Comparison of ENCODE assay signal across 19 mouse cellular contexts in genomic region chr16:19005298-19005697, GRCm38 (mm10).
DNase-seq lines count a peak whose midpoint lies in the region; TF ChIP-seq lines count a peak whose summit lies in the region.
"Had no signal": no experiment of that assay in that cellular context is flagged by ENCODE, and none has a peak within 500 bp of the region (broad histone marks: within the 10 kb centered on the region; RNA-seq: fewer than 3 reads in every experiment).

No protein-coding gene starts in this region.

- no peaks in the 10 kb centered on the region for H3K27me3 ChIP-seq in spleen, adult 2 months (ENCODE audit: control insufficient read depth, insufficient read depth, low read length)
- H3K27me3 ChIP-seq in CH12.LX (replicated peaks) = no peaks in the 10 kb centered on the region

- no peak for DNase-seq in spleen, adult 2 months (ENCODE audit: low read depth in 1 of 2, low spot score in 2 of 2)
- no peak for DNase-seq in spleen, postnatal 10 days (ENCODE audit: low spot score in 2 of 2)
- DNase-seq in A20 (ENCODE audit: low read depth, low spot score) (peak; percentile 51), CH12.LX (ENCODE audit: extremely low read depth) (peak; percentile 79)
- DNase-seq in cerebellum, postnatal 4 days (ENCODE audit: low spot score in 2 of 2) = no peak
- no peak for DNase-seq in gastrocnemius, postnatal 25 days
- DNase-seq: adrenal gland, adult 2 months; adrenal gland, adult 8-10 months; adrenal gland, postnatal 10 days; adrenal gland, postnatal 14 days; adrenal gland, postnatal 25 days; adrenal gland, postnatal 36 days; B cell, adult 2 months; cerebellum, adult 11 months; cerebellum, adult 11-12 months; cerebellum, adult 18-20 months; cerebellum, adult 2 months; cerebellum, adult 8-10 months had no signal

- peak overlapping the region; percentile 96 for H3K9ac ChIP-seq in CH12.LX (ENCODE audit: insufficient read depth, low read depth)

- no peak for TF ChIP-seq POLR2A in spleen, adult 2 months (IDR thresholded peaks at IDR 0.05; ENCODE audit: low read depth, low read length)
- TF ChIP-seq POLR2A in CH12.LX (IDR thresholded peaks at IDR 0.05; ENCODE audit: low read depth, low read length) = no peak

- in situ Hi-C loops in CH12.LX (cut with MboI; ENCODE audit: low pct_ligation_motif_present, low pct_unique_long_range_greater_than_20kb, low sequenced_read_pairs) = loop anchor here (5.0 to 10.0 kb wide), 3 partner anchors 60 to 192 kb away; no protein-coding TSS in a partner anchor

- H3K4me2 ChIP-seq in CH12.LX (ENCODE audit: insufficient read depth, low read depth, poor library complexity, severe bottlenecking) = no peak overlapping the region

- peak overlapping the region; percentile 66; the same call in 1 of the 2 replicates for H3K27ac ChIP-seq in spleen, adult 2 months (ENCODE audit: insufficient read depth, low read length)
- H3K27ac ChIP-seq in CH12.LX (ENCODE audit: insufficient read depth, low read depth) = peak overlapping the region; percentile 98

- H3K4me1 ChIP-seq in spleen, adult 2 months (ENCODE audit: control insufficient read depth, insufficient read depth, insufficient read length) = peaks cover 13% of the 10 kb centered on the region
- peaks cover 22 to 79% of the 10 kb centered on the region in 2 experiments for H3K4me1 ChIP-seq in CH12.LX (ENCODE audit: control insufficient read depth in 1 of 2, insufficient read depth in 2 of 2)

- TF ChIP-seq CTCF in spleen, adult 2 months (IDR thresholded peaks at IDR 0.05; ENCODE audit: extremely low read depth, insufficient read depth, insufficient read length, insufficient replicate concordance) = no peak
- TF ChIP-seq CTCF in CH12.LX (conservative IDR thresholded peaks at IDR 0.05 in 1 of 2, IDR thresholded peaks at IDR 0.05 in 1 of 2; ENCODE audit: low read depth in 2 of 2, low read length in 2 of 2) = no peak

- TF ChIP-seq EP300 in CH12.LX (IDR thresholded peaks at IDR 0.05; ENCODE audit: low read length) = peak; percentile 62

- no peaks in the 10 kb centered on the region for H3K36me3 ChIP-seq in spleen, adult 2 months (ENCODE audit: control insufficient read depth, insufficient read depth, low read length)
- H3K36me3 ChIP-seq in CH12.LX (replicated peaks in 1 of 2; ENCODE audit: control insufficient read depth in 1 of 2, insufficient read depth in 1 of 2, low read length in 1 of 2) = peaks cover 0 to 39% of the 10 kb centered on the region in 2 experiments
- H3K36me3 ChIP-seq: G1E had no signal

- H3K4me3 ChIP-seq in spleen, adult 2 months (ENCODE audit: extremely low read depth, insufficient read depth, insufficient read length) = no peak overlapping the region
- no peak overlapping the region for H3K4me3 ChIP-seq in CH12.LX (replicated peaks in 1 of 3; ENCODE audit: low read depth in 2 of 3, low read length in 2 of 3, poor library complexity in 1 of 3)

- H3K9me3 ChIP-seq in CH12.LX (replicated peaks; ENCODE audit: low read length) = no peaks in the 10 kb centered on the region
- H3K9me3 ChIP-seq: G1E had no signal

- dilution Hi-C loops in CH12.LX (cut with MboI; ENCODE audit: extremely low pct_ligation_motif_present, extremely low pct_unique_long_range_greater_than_20kb, low sequenced_read_pairs) = no loop called here

- 0 out of 2 replicates have a peak, but pooled peaks cover 5% of the 10 kb centered on the region for H3K79me2 ChIP-seq in CH12.LX (replicated peaks; ENCODE audit: control insufficient read depth, extremely low read depth, insufficient read depth, poor library complexity, severe bottlenecking)

- TF ChIP-seq RAD21 in CH12.LX (IDR thresholded peaks at IDR 0.05; ENCODE audit: low read depth, low read length) = no peak

- 51% methylated on average over 3 of the region's 3 CpGs for WGBS in spleen, adult 2 months

TF ChIP-seq in CH12.LX, 34 proteins besides CTCF, POLR2A, EP300 and RAD21:
- TF ChIP-seq IRF4 (IDR thresholded peaks at IDR 0.05; ENCODE audit: low read depth, low read length) (peak; percentile 78), TCF12 (IDR thresholded peaks at IDR 0.05; ENCODE audit: low read depth, low read length) (peak; percentile 69), ETS1 (conservative IDR thresholded peaks at IDR 0.05; ENCODE audit: low read depth, low read length) (peak; percentile 73), HCFC1 (IDR thresholded peaks at IDR 0.05; ENCODE audit: low read depth, low read length) (no peak), MAX (IDR thresholded peaks at IDR 0.05; ENCODE audit: low read length) (no peak), MEF2A (IDR thresholded peaks at IDR 0.05; ENCODE audit: borderline replicate concordance, low read depth, low read length) (peak; percentile 74; the same call in 1 of the 2 replicates), MAFK (IDR thresholded peaks at IDR 0.05; ENCODE audit: insufficient replicate concordance, low read length) (peak; percentile 50; the same call in 1 of the 2 replicates), BHLHE40 (IDR thresholded peaks at IDR 0.05; ENCODE audit: low read depth, low read length) (0 out of 2 replicates have a peak, but pooled peaks have one; percentile 32)

Comparison
In these comparisons a context has a peak if more than half of its experiments do, and no peak if none do; other contexts are left out.
1. DNase-seq: peak in A20 (single experiment) and CH12.LX (single experiment); none in spleen, adult 2 months (0 of 2), spleen, postnatal 10 days (0 of 2), cerebellum, postnatal 4 days (0 of 2) and gastrocnemius, postnatal 25 days (single experiment).